Mouse (Mus musculus) olfactory bulb, adult 2 months (tissue): ENCODE measurements around the gene Rnf220.

Source experiments
- CTCF ChIP-seq: fragments of 200-500 bp; IDR thresholded peaks from 2 replicates; pipeline ENCODE4 v1.5.1; 2012; ENCODE audit warnings: low read depth, mild to moderate bottlenecking, low read length, moderate library complexity; ENCODE audit not compliant: insufficient read depth
- POLR2A ChIP-seq: fragments of 200-500 bp; IDR thresholded peaks from 2 replicates; pipeline ENCODE4 v1.6.1; 2012; ENCODE audit warnings: mild to moderate bottlenecking, low read depth, low read length, moderate library complexity; ENCODE audit not compliant: insufficient read depth

GRCm38 (mm10) chr4:117385247-117385646, 111.6 kb downstream of the Rnf220 start:
- no peak for TF ChIP-seq CTCF
- TF ChIP-seq POLR2A = no peak
